Mouse (Mus musculus) retina, embryonic 14.5 days (tissue): ENCODE data around the gene Ckm.

Source experiments
- DNase-seq: peaks from one replicate; pipeline ENCODE4 v3.0.0-alpha.2; 2015; ENCODE audit warnings: low spot score

Ckm gene

GRCm38 (mm10) chr7:19467638-19468037, 63.1 kb downstream of the Ckm start:
- DNase-seq, result no peak

GRCm38 (mm10) chr7:19468279-19468678, 63.7 kb downstream of the Ckm start:
- DNase-seq, result no peak

GRCm38 (mm10) chr7:19469404-19469803, 64.8 kb downstream of the Ckm start:
- no peak for DNase-seq

GRCm38 (mm10) chr7:19470308-19470707, 65.7 kb downstream of the Ckm start:
- DNase-seq, result no peak

- DNase-seq, result no peak
Measured at GRCm38 (mm10) chr7:19472403-19472802, 67.8 kb downstream of the Ckm start.
